Mouse (Mus musculus) hindbrain, embryonic 15.5 days (tissue): ENCODE data around the gene Sirpb1b. TPM values are rescaled to one million over a fixed set of nuclear protein-coding genes. Genes with fewer than 3 reads are reported as not detected.
"Not testable (repeated sequence)": the region's sequence is repeated elsewhere in the genome, so short reads cannot be mapped to it uniquely, and the experiment has no call there.

ENCODE experiments used
- ATAC-seq: fragments of 200-750 bp; cut with Nextera tagmentation; 2 replicates; pipeline ENCODE4 v1.8.0; 2017; ENCODE audit warnings: low read depth, moderate number of reproducible peaks, moderate TSS enrichment; ENCODE audit not compliant: low FRiP score
- H3K27ac ChIP-seq: fragments of 300-500 bp; sonication (generic); replicated peaks from 2 replicates; pipeline ENCODE4 v1.5.1; 2015; ENCODE audit warnings: mild to moderate bottlenecking, inconsistent platforms
- H3K27me3 ChIP-seq: fragments of 300-500 bp; sonication (generic); 2 replicates; pipeline ENCODE4 v1.6.1; 2015; ENCODE audit warnings: control low read depth, inconsistent platforms
- H3K36me3 ChIP-seq: fragments of 300-500 bp; sonication (generic); 2 replicates; pipeline ENCODE4 v1.6.1; 2015; ENCODE audit warnings: control low read depth, inconsistent platforms
- H3K4me1 ChIP-seq: fragments of 300-500 bp; sonication (generic); replicated peaks from 2 replicates; pipeline ENCODE4 v1.6.1; 2015; ENCODE audit warnings: control low read depth, inconsistent platforms
- H3K4me2 ChIP-seq: fragments of 300-500 bp; sonication (generic); 2 replicates; pipeline ENCODE4 v1.6.1; 2015; ENCODE audit warnings: moderate library complexity, mild to moderate bottlenecking, inconsistent platforms
- H3K4me3 ChIP-seq: fragments of 300-500 bp; sonication (generic); 2 replicates; pipeline ENCODE4 v1.5.1; 2015; ENCODE audit warnings: mild to moderate bottlenecking, inconsistent platforms
- H3K9ac ChIP-seq: fragments of 300-500 bp; sonication (generic); 2 replicates; pipeline ENCODE4 v1.6.1; 2015; ENCODE audit warnings: inconsistent platforms
- H3K9me3 ChIP-seq: fragments of 300-500 bp; sonication (generic); 2 replicates; pipeline ENCODE4 v1.6.1; 2016; ENCODE audit warnings: control low read depth, inconsistent platforms
- WGBS: fragments of 180-500 bp; shearing (Covaris S2); methylation state at CpG from one replicate; pipeline ENCODE4 v1.1.7; 2015; 5-methylcytosine and 5-hydroxymethylcytosine counted together
- polyA plus RNA-seq: library from polyadenylated mRNA; unstranded; fragments of >200 nt; fragmentation: Nextera tagmentation; extraction: Ambion mirVana; gene quantifications from 2 replicates; pipeline ENCODE4 v1.2.1, GENCODE M21; 2015

The Sirpb1b gene
- polyA plus RNA-seq, result not detected in 2 replicates

GRCm38 (mm10) chr3:15574887-15575286, at the start of gene Sirpb1b:
Gene Sirpb1b, minus strand, starts transcription at chr3:15575065.
- ATAC-seq, H3K9me3 ChIP-seq, H3K4me3 ChIP-seq, H3K9ac ChIP-seq, H3K27ac ChIP-seq, H3K36me3 ChIP-seq, H3K27me3 ChIP-seq, H3K4me2 ChIP-seq, H3K4me1 ChIP-seq: not testable (repeated sequence)
- 69% methylated on average over 1 of the region's 1 CpGs for WGBS

GRCm38 (mm10) chr3:15590377-15591117, 15.7 kb upstream of the Sirpb1b start:
- H3K27ac ChIP-seq, H3K9ac ChIP-seq, H3K4me2 ChIP-seq, H3K9me3 ChIP-seq, H3K36me3 ChIP-seq, H3K4me1 ChIP-seq, ATAC-seq, H3K4me3 ChIP-seq, H3K27me3 ChIP-seq: not testable (repeated sequence)
- WGBS, result 96% methylated on average over 2 of the region's 2 CpGs

GRCm38 (mm10) chr3:15586665-15587064, 11.8 kb upstream of the Sirpb1b start:
- not testable (repeated sequence) for H3K27ac ChIP-seq, H3K4me2 ChIP-seq, H3K4me1 ChIP-seq, H3K9me3 ChIP-seq, H3K36me3 ChIP-seq, H3K27me3 ChIP-seq, ATAC-seq, H3K4me3 ChIP-seq, H3K9ac ChIP-seq
- 90% methylated on average over 1 of the region's 1 CpGs for WGBS

GRCm38 (mm10) chr3:15583452-15583851, 8.6 kb upstream of the Sirpb1b start:
- H3K27me3 ChIP-seq, result no peaks in the 10 kb centered on the region
- no peaks in the 10 kb centered on the region for H3K9me3 ChIP-seq
- H3K9ac ChIP-seq, result no peak overlapping the region
- no peak overlapping the region for H3K4me2 ChIP-seq
- no peaks in the 10 kb centered on the region for H3K36me3 ChIP-seq
- no peak overlapping the region for H3K27ac ChIP-seq
- H3K4me3 ChIP-seq, result no peak overlapping the region
- no peak for ATAC-seq
- WGBS, result 90% methylated on average over 1 of the region's 1 CpGs
- no peaks in the 10 kb centered on the region for H3K4me1 ChIP-seq

GRCm38 (mm10) chr3:15582948-15583347, 8.1 kb upstream of the Sirpb1b start:
- H3K9ac ChIP-seq, H3K4me3 ChIP-seq, ATAC-seq, H3K36me3 ChIP-seq, H3K4me2 ChIP-seq, H3K27ac ChIP-seq, H3K4me1 ChIP-seq, H3K9me3 ChIP-seq, H3K27me3 ChIP-seq: not testable (repeated sequence)
- WGBS, result 86% methylated on average over 3 of the region's 3 CpGs

- not testable (repeated sequence) for ATAC-seq, H3K4me1 ChIP-seq
Measured at GRCm38 (mm10) chr3:15576466-15576865, 1.6 kb upstream of the Sirpb1b start.

GRCm38 (mm10) chr3:15528589-15528988, 46.3 kb downstream of the Sirpb1b start:
- Histone ChIP-seq H3K4me1 (no peaks in the 10 kb centered on the region), H3K27ac (no peak overlapping the region), H3K4me2 (no peak overlapping the region), H3K36me3 (no peaks in the 10 kb centered on the region), H3K27me3 (no peaks in the 10 kb centered on the region), H3K9me3 (peaks cover 4% of the 10 kb centered on the region; the same call in 1 of the 2 replicates), H3K4me3 (no peak overlapping the region), H3K9ac (no peak overlapping the region)
- no peak for ATAC-seq

More at GRCm38 (mm10) chr3:15576466-15576865, 1.6 kb upstream of the Sirpb1b start:
- H3K4me2 ChIP-seq, H3K36me3 ChIP-seq, H3K9me3 ChIP-seq, H3K27ac ChIP-seq, H3K9ac ChIP-seq, H3K27me3 ChIP-seq, H3K4me3 ChIP-seq: not testable (repeated sequence)

GRCm38 (mm10) chr3:15513608-15514007, 61.3 kb downstream of the Sirpb1b start:
- ATAC-seq, H3K27me3 ChIP-seq, H3K4me2 ChIP-seq, H3K4me1 ChIP-seq, H3K9ac ChIP-seq, H3K27ac ChIP-seq, H3K36me3 ChIP-seq, H3K4me3 ChIP-seq, H3K9me3 ChIP-seq: not testable (repeated sequence)
- 89% methylated on average over 11 of the region's 11 CpGs for WGBS

- ATAC-seq, H3K9me3 ChIP-seq, H3K4me2 ChIP-seq, H3K27me3 ChIP-seq, H3K27ac ChIP-seq, H3K36me3 ChIP-seq, H3K9ac ChIP-seq, H3K4me1 ChIP-seq, H3K4me3 ChIP-seq: not testable (repeated sequence)
- 85% methylated on average over 3 of the region's 3 CpGs for WGBS
Measured at GRCm38 (mm10) chr3:15507792-15508321, 67.0 kb downstream of the Sirpb1b start.

- ATAC-seq, H3K9ac ChIP-seq, H3K27ac ChIP-seq, H3K4me2 ChIP-seq, H3K4me1 ChIP-seq, H3K27me3 ChIP-seq, H3K36me3 ChIP-seq, H3K4me3 ChIP-seq, H3K9me3 ChIP-seq: not testable (repeated sequence)
- WGBS, result 76% methylated on average over 2 of the region's 2 CpGs
Measured at GRCm38 (mm10) chr3:15474831-15475230, 100.0 kb downstream of the Sirpb1b start.

GRCm38 (mm10) chr3:15470158-15470557, 104.7 kb downstream of the Sirpb1b start:
- not testable (repeated sequence) for H3K27me3 ChIP-seq, H3K4me1 ChIP-seq, H3K4me2 ChIP-seq, H3K27ac ChIP-seq, H3K9me3 ChIP-seq, H3K36me3 ChIP-seq, H3K9ac ChIP-seq, ATAC-seq, H3K4me3 ChIP-seq
- WGBS, result 86% methylated on average over 1 of the region's 3 CpGs
